Mouse (Mus musculus) embryonic facial prominence, embryonic 15.5 days (tissue): ENCODE data around the gene Pex11a. TPM values are rescaled to one million over a fixed set of nuclear protein-coding genes. Genes with fewer than 3 reads are reported as not detected.

Experiments used
- ATAC-seq: fragments of 200-750 bp; cut with Nextera tagmentation; 2 replicates; pipeline ENCODE4 v1.8.0; 2017; ENCODE audit warnings: low read depth, moderate TSS enrichment; ENCODE audit not compliant: insufficient number of reproducible peaks, low FRiP score, low TSS enrichment
- H3K27ac ChIP-seq: fragments of 300-500 bp; sonication (generic); replicated peaks from 2 replicates; pipeline ENCODE4 v1.5.1; 2015; ENCODE audit warnings: mild to moderate bottlenecking, inconsistent platforms
- H3K27me3 ChIP-seq: fragments of 300-500 bp; sonication (generic); 2 replicates; pipeline ENCODE4 v1.6.1; 2015; ENCODE audit warnings: inconsistent platforms
- H3K36me3 ChIP-seq: fragments of 300-500 bp; sonication (generic); 2 replicates; pipeline ENCODE4 v1.6.1; 2015; ENCODE audit warnings: mild to moderate bottlenecking, inconsistent platforms
- H3K4me1 ChIP-seq: fragments of 300-500 bp; sonication (generic); 2 replicates; pipeline ENCODE4 v1.6.1; 2015; ENCODE audit warnings: inconsistent platforms
- H3K4me2 ChIP-seq: fragments of 300-500 bp; sonication (generic); replicated peaks from 2 replicates; pipeline ENCODE4 v1.6.1; 2015; ENCODE audit warnings: mild to moderate bottlenecking, inconsistent platforms
- H3K4me3 ChIP-seq: fragments of 300-500 bp; sonication (generic); replicated peaks from 2 replicates; pipeline ENCODE4 v1.5.1; 2015; ENCODE audit warnings: mild to moderate bottlenecking, inconsistent platforms
- H3K9ac ChIP-seq: fragments of 300-500 bp; sonication (generic); 2 replicates; pipeline ENCODE4 v1.6.1; 2015; ENCODE audit warnings: inconsistent platforms
- H3K9me3 ChIP-seq: fragments of 300-500 bp; sonication (generic); replicated peaks from 2 replicates; pipeline ENCODE4 v1.6.1; 2016; ENCODE audit warnings: inconsistent platforms
- WGBS: fragments of 180-500 bp; shearing (Covaris S2); methylation state at CpG from one replicate; pipeline ENCODE4 v1.1.7; 2015; 5-methylcytosine and 5-hydroxymethylcytosine counted together
- polyA plus RNA-seq: library from polyadenylated mRNA; unstranded; fragments of >200 nt; fragmentation: Nextera tagmentation; extraction: Ambion mirVana; gene quantifications from 2 replicates; pipeline ENCODE4 v1.2.1, GENCODE M21; 2015

The Pex11a gene
- polyA plus RNA-seq, 1 experiment from 2014 or later: 12.8 TPM

GRCm38 (mm10) chr7:79734563-79734962, 8.4 kb downstream of the Pex11a start:
- Histone ChIP-seq H3K27ac (no peak overlapping the region), H3K4me3 (no peak overlapping the region), H3K27me3 (no peaks in the 10 kb centered on the region), H3K36me3 (peaks cover 11% of the 10 kb centered on the region), H3K9ac (no peak overlapping the region), H3K4me1 (no peaks in the 10 kb centered on the region), H3K9me3 (no peaks in the 10 kb centered on the region), H3K4me2 (no peak overlapping the region)
- WGBS: 77% methylated on average over 8 of the region's 8 CpGs
- ATAC-seq: no peak

GRCm38 (mm10) chr7:79732622-79733021, 10.3 kb downstream of the Pex11a start, which contains the start of gene Plin1:
TSS of gene Plin1 (minus strand) at chr7:79732903.
- Histone ChIP-seq H3K4me3 (no peak within 1 kb of the TSS), H3K27ac (no peak within 1 kb of the TSS), H3K9me3 (no peaks in the 10 kb centered on the region), H3K36me3 (peaks cover 11% of the 10 kb centered on the region), H3K4me2 (no peak within 1 kb of the TSS), H3K9ac (no peak within 1 kb of the TSS), H3K4me1 (no peaks in the 10 kb centered on the region), H3K27me3 (no peaks in the 10 kb centered on the region)
- 58% methylated on average over 4 of the region's 4 CpGs for WGBS
- no peak for ATAC-seq

- Histone ChIP-seq H3K36me3 (peaks cover under 1% of the 10 kb centered on the region; the same call in 1 of the 2 replicates), H3K9me3 (no peaks in the 10 kb centered on the region), H3K4me1 (no peaks in the 10 kb centered on the region), H3K4me3 (no peak overlapping the region), H3K9ac (no peak overlapping the region), H3K4me2 (no peak overlapping the region), H3K27ac (no peak overlapping the region), H3K27me3 (no peaks in the 10 kb centered on the region)
- ATAC-seq: no peak
- 74% methylated on average over 13 of the region's 13 CpGs for whole genome bisulfite sequencing
Observed at GRCm38 (mm10) chr7:79731438-79731837, 11.5 kb downstream of the Pex11a start.

- Histone ChIP-seq H3K4me1 (no peaks in the 10 kb centered on the region), H3K4me3 (no peak overlapping the region), H3K36me3 (no peaks in the 10 kb centered on the region), H3K9ac (no peak overlapping the region), H3K27ac (no peak overlapping the region), H3K27me3 (no peaks in the 10 kb centered on the region), H3K4me2 (no peak overlapping the region), H3K9me3 (no peaks in the 10 kb centered on the region)
- no peak for ATAC-seq
- 59% methylated on average over 11 of the region's 11 CpGs for WGBS
Observed at GRCm38 (mm10) chr7:79729743-79730370, 13.1 kb downstream of the Pex11a start.

- H3K4me3 ChIP-seq: no peak overlapping the region
- H3K27me3 ChIP-seq: no peaks in the 10 kb centered on the region
- H3K27ac ChIP-seq: no peak overlapping the region
- ATAC-seq: no peak
- 0 out of 2 replicates have a peak overlapping the region, but pooled peaks have one; percentile 8 for H3K4me2 ChIP-seq
- no peaks in the 10 kb centered on the region for H3K36me3 ChIP-seq
- H3K4me1 ChIP-seq: no peaks in the 10 kb centered on the region
- WGBS: 4% methylated on average over 8 of the region's 8 CpGs
- no peak overlapping the region for H3K9ac ChIP-seq
- H3K9me3 ChIP-seq: no peaks in the 10 kb centered on the region
Observed at GRCm38 (mm10) chr7:79729169-79729568, 13.8 kb downstream of the Pex11a start.

GRCm38 (mm10) chr7:79728219-79728618, 14.7 kb downstream of the Pex11a start:
- H3K4me1 ChIP-seq: no peaks in the 10 kb centered on the region
- no peak for ATAC-seq
- H3K4me3 ChIP-seq: no peak overlapping the region
- H3K36me3 ChIP-seq: no peaks in the 10 kb centered on the region
- H3K9me3 ChIP-seq: no peaks in the 10 kb centered on the region
- H3K4me2 ChIP-seq: no peak overlapping the region
- 31% methylated on average over 6 of the region's 6 CpGs for WGBS
- H3K27me3 ChIP-seq: no peaks in the 10 kb centered on the region
- no peak overlapping the region for H3K9ac ChIP-seq
- no peak overlapping the region for H3K27ac ChIP-seq

- Histone ChIP-seq H3K9ac (no peak overlapping the region), H3K4me2 (no peak overlapping the region), H3K4me3 (no peak overlapping the region), H3K36me3 (no peaks in the 10 kb centered on the region), H3K4me1 (no peaks in the 10 kb centered on the region), H3K27ac (no peak overlapping the region), H3K27me3 (no peaks in the 10 kb centered on the region), H3K9me3 (no peaks in the 10 kb centered on the region)
- 9% methylated on average over 2 of the region's 2 CpGs for WGBS
- ATAC-seq: no peak
Observed at GRCm38 (mm10) chr7:79727091-79727490, 15.8 kb downstream of the Pex11a start.

- H3K36me3 ChIP-seq: no peaks in the 10 kb centered on the region
- H3K9me3 ChIP-seq: no peaks in the 10 kb centered on the region
- peak overlapping the region; percentile 69 for H3K27ac ChIP-seq
- peaks cover 3% of the 10 kb centered on the region; the same call in 1 of the 2 replicates for H3K4me1 ChIP-seq
- peak overlapping the region; percentile 91 for H3K4me2 ChIP-seq
- WGBS: under 1% methylated on average over 48 of the region's 48 CpGs
- H3K9ac ChIP-seq: peak overlapping the region; percentile 61
- ATAC-seq: peak; percentile 72
- H3K4me3 ChIP-seq: peak overlapping the region; percentile 62
- H3K27me3 ChIP-seq: no peaks in the 10 kb centered on the region; the same call in 1 of the 2 replicates
Observed at GRCm38 (mm10) chr7:79721386-79721977, 21.4 kb downstream of the Pex11a start.

- Histone ChIP-seq H3K4me1 (peaks cover 25% of the 10 kb centered on the region), H3K9ac (peak within 1 kb of the TSS; percentile 79), H3K4me2 (peak within 1 kb of the TSS; percentile 84), H3K27me3 (peaks cover 3% of the 10 kb centered on the region; the same call in 1 of the 2 replicates), H3K9me3 (no peaks in the 10 kb centered on the region), H3K27ac (peak within 1 kb of the TSS; percentile 77), H3K4me3 (peak within 1 kb of the TSS; percentile 84), H3K36me3 (no peaks in the 10 kb centered on the region; the same call in 1 of the 2 replicates)
- ATAC-seq: peak; percentile 91
- WGBS: under 1% methylated on average over 51 of the region's 55 CpGs
Observed at GRCm38 (mm10) chr7:79715187-79715981, 27.5 kb downstream of the Pex11a start, which contains the start of gene Kif7. TSS of gene Kif7 (minus strand) at chr7:79715720.

- WGBS: 48% methylated on average over 17 of the region's 17 CpGs
- Histone ChIP-seq H3K27ac (no peak overlapping the region), H3K36me3 (peaks cover 33% of the 10 kb centered on the region), H3K4me3 (peak overlapping the region; percentile 43; the same call in 1 of the 2 replicates), H3K9me3 (no peaks in the 10 kb centered on the region), H3K27me3 (peaks cover 4% of the 10 kb centered on the region), H3K4me2 (no peak overlapping the region), H3K4me1 (peaks cover 27% of the 10 kb centered on the region), H3K9ac (no peak overlapping the region)
- ATAC-seq: no peak
Observed at GRCm38 (mm10) chr7:79710831-79711230, 32.1 kb downstream of the Pex11a start.

GRCm38 (mm10) chr7:79710130-79710607, 32.8 kb downstream of the Pex11a start:
- Histone ChIP-seq H3K36me3 (peaks cover 39% of the 10 kb centered on the region), H3K4me3 (peak overlapping the region; percentile 43), H3K27me3 (peaks cover 4% of the 10 kb centered on the region), H3K9me3 (no peaks in the 10 kb centered on the region), H3K27ac (no peak overlapping the region), H3K9ac (peak overlapping the region; percentile 18; the same call in 1 of the 2 replicates), H3K4me1 (peaks cover 25% of the 10 kb centered on the region), H3K4me2 (peak overlapping the region; percentile 71)
- ATAC-seq: peak; percentile 63; the same call in 1 of the 2 replicates
- 5% methylated on average over 55 of the region's 55 CpGs for WGBS
